Mouse (Mus musculus) thymus, adult 2 months (tissue): ENCODE results near the gene Cast. TPM values are rescaled to one million over a fixed set of nuclear protein-coding genes. Genes with fewer than 3 reads are reported as not detected.
A peak's percentile ranks its signal among the peaks of the same experiment; 100 is the strongest.

Experiments
- DNase-seq: peaks from one replicate; pipeline ENCODE4 v3.0.0; 2021
- H3K27ac ChIP-seq: fragments of 200-500 bp; 2 replicates; pipeline ENCODE4 v1.5.1; 2012; ENCODE audit warnings: low read length, control low read depth; ENCODE audit not compliant: control insufficient read depth, insufficient read depth
- H3K27me3 ChIP-seq: fragments of 200-500 bp; 2 replicates; pipeline ENCODE4 v1.6.1; 2012; ENCODE audit warnings: mild to moderate bottlenecking, low read length, moderate library complexity, mixed read lengths; ENCODE audit not compliant: control insufficient read depth, insufficient read depth
- H3K36me3 ChIP-seq: fragments of 200-500 bp; 2 replicates; pipeline ENCODE4 v1.6.1; 2012; ENCODE audit warnings: mild to moderate bottlenecking, low read length, moderate library complexity; ENCODE audit not compliant: control insufficient read depth, insufficient read depth
- H3K4me1 ChIP-seq: fragments of 200-500 bp; replicated peaks from 2 replicates; pipeline ENCODE4 v1.6.1; 2012; ENCODE audit warnings: low read length; ENCODE audit not compliant: control insufficient read depth, insufficient read depth
- H3K4me3 ChIP-seq: fragments of 200-500 bp; 2 replicates; pipeline ENCODE4 v1.5.1; 2012; ENCODE audit warnings: mild to moderate bottlenecking, low read length, control low read depth, moderate library complexity; ENCODE audit not compliant: control insufficient read depth, insufficient read depth
- CTCF ChIP-seq: fragments of 200-500 bp; IDR thresholded peaks from 2 replicates; pipeline ENCODE4 v1.5.1; 2012; ENCODE audit warnings: mild to moderate bottlenecking, control low read depth, low read length, moderate library complexity, borderline replicate concordance; ENCODE audit not compliant: control insufficient read depth, poor library complexity, insufficient read depth; ENCODE audit errors: extremely low read depth
- POLR2A ChIP-seq: fragments of 200-500 bp; IDR thresholded peaks from 2 replicates; pipeline ENCODE4 v1.6.1; 2012; ENCODE audit warnings: mild to moderate bottlenecking, low read length, control low read depth, moderate library complexity; ENCODE audit not compliant: control insufficient read depth, poor library complexity, insufficient read depth; ENCODE audit errors: extremely low read depth
- WGBS: fragments of 180-500 bp; shearing (Covaris S2); methylation state at CpG from one replicate; pipeline ENCODE4 v1.1.7; 2018; 5-methylcytosine and 5-hydroxymethylcytosine counted together
- polyA plus RNA-seq: library from polyadenylated mRNA; depleted of rRNA; stranded (reverse); fragments of >200 nt; gene quantifications from 2 replicates; pipeline ENCODE4 v1.2.3, GENCODE M21; 2012

Cast gene
- polyA plus RNA-seq, 1 experiment, result 12.3 TPM

GRCm38 (mm10) chr13:74807446-74808151, 1.0 kb downstream of the Cast start:
- H3K27ac ChIP-seq, result peak overlapping the region; percentile 31; the same call in 1 of the 2 replicates
- 1% methylated on average over 31 of the region's 31 CpGs for WGBS
- DNase-seq, result peak; percentile 86
- peaks cover 8% of the 10 kb centered on the region for H3K4me1 ChIP-seq
- TF ChIP-seq CTCF, result no peak
- peak; percentile 35; the same call in 1 of the 2 replicates for TF ChIP-seq POLR2A
- H3K27me3 ChIP-seq, result no peaks in the 10 kb centered on the region
- H3K4me3 ChIP-seq, result peak overlapping the region; percentile 80
- H3K36me3 ChIP-seq, result no peaks in the 10 kb centered on the region

GRCm38 (mm10) chr13:74806934-74807333, 1.7 kb downstream of the Cast start:
- no peak for TF ChIP-seq CTCF
- TF ChIP-seq POLR2A, result no peak
- Histone ChIP-seq H3K27me3 (no peaks in the 10 kb centered on the region), H3K36me3 (no peaks in the 10 kb centered on the region), H3K4me1 (peaks cover 8% of the 10 kb centered on the region), H3K4me3 (no peak overlapping the region), H3K27ac (no peak overlapping the region)
- WGBS, result 20% methylated on average over 5 of the region's 5 CpGs
- DNase-seq, result no peak

GRCm38 (mm10) chr13:74794435-74794834, 14.2 kb downstream of the Cast start:
- Histone ChIP-seq H3K36me3 (0 out of 2 replicates have a peak, but pooled peaks cover 4% of the 10 kb centered on the region), H3K4me1 (no peaks in the 10 kb centered on the region), H3K27ac (no peak overlapping the region), H3K27me3 (no peaks in the 10 kb centered on the region), H3K4me3 (no peak overlapping the region)
- 100% methylated on average over 1 of the region's 1 CpGs for WGBS
- DNase-seq, result no peak
- TF ChIP-seq POLR2A (no peak), CTCF (no peak)

- H3K27me3 ChIP-seq, result no peaks in the 10 kb centered on the region
- no peak overlapping the region for H3K27ac ChIP-seq
- DNase-seq, result no peak
- 73% methylated on average over 1 of the region's 1 CpGs for WGBS
- H3K4me3 ChIP-seq, result no peak overlapping the region
- H3K36me3 ChIP-seq, result no peaks in the 10 kb centered on the region
- TF ChIP-seq CTCF (no peak), POLR2A (no peak)
- no peaks in the 10 kb centered on the region for H3K4me1 ChIP-seq
Observed at GRCm38 (mm10) chr13:74787681-74788080, 20.9 kb downstream of the Cast start.

- H3K4me1 ChIP-seq, result no peaks in the 10 kb centered on the region
- H3K36me3 ChIP-seq, result no peaks in the 10 kb centered on the region
- H3K4me3 ChIP-seq, result no peak overlapping the region
- no peak for TF ChIP-seq POLR2A
- TF ChIP-seq CTCF, result no peak
- H3K27me3 ChIP-seq, result no peaks in the 10 kb centered on the region
- DNase-seq, result no peak
- H3K27ac ChIP-seq, result no peak overlapping the region
- WGBS, result 91% methylated on average over 1 of the region's 1 CpGs
Observed at GRCm38 (mm10) chr13:74772151-74772550, 36.5 kb downstream of the Cast start.

GRCm38 (mm10) chr13:74770480-74770879, 38.1 kb downstream of the Cast start:
- Histone ChIP-seq H3K36me3 (no peaks in the 10 kb centered on the region), H3K4me1 (no peaks in the 10 kb centered on the region), H3K27me3 (no peaks in the 10 kb centered on the region), H3K4me3 (peak overlapping the region; percentile 55), H3K27ac (peak overlapping the region; percentile 79)
- TF ChIP-seq POLR2A (0 out of 2 replicates have a peak, but pooled peaks have one; percentile 29), CTCF (0 out of 2 replicates have a peak, but pooled peaks have one; percentile 42)
- DNase-seq, result peak; percentile 91
- WGBS, result under 1% methylated on average over 21 of the region's 21 CpGs
